Mouse (Mus musculus): ENCODE results near the gene Ctf1. TPM values are rescaled to one million over a fixed set of nuclear protein-coding genes. Genes with fewer than 3 reads are reported as not detected.

The Ctf1 gene
- total and polyA plus RNA-seq, 3 experiments, result not detected

GRCm38 (mm10) chr7:127685304-127686018 lies 27.1 kb upstream of the Ctf1 start:
- Histone ChIP-seq H3K4me1 (ENCODE audit: control insufficient read depth in 1 of 2, insufficient read depth in 2 of 2) (peaks cover 0 to 9% of the 10 kb centered on the region in 2 experiments; a peak in 2 of 4 replicates), H3K27me3 (replicated peaks) (no peaks in the 10 kb centered on the region), H3K27ac (ENCODE audit: insufficient read depth, low read depth) (no peak overlapping the region), H3K9ac (ENCODE audit: insufficient read depth, low read depth) (no peak overlapping the region), H3K36me3 (replicated peaks in 1 of 2; ENCODE audit: control insufficient read depth in 1 of 2, insufficient read depth in 1 of 2, low read length in 1 of 2) (peaks cover 0 to 14% of the 10 kb centered on the region in 2 experiments), H3K4me2 (ENCODE audit: insufficient read depth, low read depth, poor library complexity, severe bottlenecking) (no peak overlapping the region), H3K79me2 (replicated peaks; ENCODE audit: control insufficient read depth, extremely low read depth, insufficient read depth, poor library complexity, severe bottlenecking) (no peaks in the 10 kb centered on the region), H3K4me3 (replicated peaks in 1 of 3; ENCODE audit: low read depth in 2 of 3, low read length in 2 of 3, poor library complexity in 1 of 3) (no peak overlapping the region), H3K9me3 (replicated peaks; ENCODE audit: low read length) (no peaks in the 10 kb centered on the region)
- in situ Hi-C loops (cut with MboI; ENCODE audit: low pct_ligation_motif_present, low pct_unique_long_range_greater_than_20kb, low sequenced_read_pairs) (no loop called here), dilution Hi-C loops (cut with MboI; ENCODE audit: extremely low pct_ligation_motif_present, extremely low pct_unique_long_range_greater_than_20kb, low sequenced_read_pairs) (no loop called here)
- TF ChIP-seq MXI1 (IDR thresholded peaks at IDR 0.05; ENCODE audit: low read depth, low read length) (no peak), RCOR1 (conservative IDR thresholded peaks at IDR 0.05; ENCODE audit: low read depth, low read length) (no peak), ELF1 (IDR thresholded peaks at IDR 0.05; ENCODE audit: low read depth, low read length) (no peak), SMC3 (IDR thresholded peaks at IDR 0.05; ENCODE audit: low read depth, low read length) (no peak), TBP (conservative IDR thresholded peaks at IDR 0.05; ENCODE audit: low read depth, low read length) (no peak), ZKSCAN1 (IDR thresholded peaks at IDR 0.05; ENCODE audit: borderline replicate concordance, low read depth, low read length) (no peak), JUND (conservative IDR thresholded peaks at IDR 0.05; ENCODE audit: low read depth, low read length) (no peak), JUN (IDR thresholded peaks at IDR 0.05; ENCODE audit: insufficient read depth, low read depth, low read length) (no peak), SIN3A (IDR thresholded peaks at IDR 0.05; ENCODE audit: low read length) (no peak), KAT2A (IDR thresholded peaks at IDR 0.05; ENCODE audit: insufficient replicate concordance, low read length) (no peak), NELFE (IDR thresholded peaks at IDR 0.05; ENCODE audit: low read depth, low read length) (no peak), MAZ (IDR thresholded peaks at IDR 0.05; ENCODE audit: low read depth, low read length) (no peak), HCFC1 (IDR thresholded peaks at IDR 0.05; ENCODE audit: low read depth, low read length) (no peak), IRF4 (IDR thresholded peaks at IDR 0.05; ENCODE audit: low read depth, low read length) (no peak), ETS1 (conservative IDR thresholded peaks at IDR 0.05; ENCODE audit: low read depth, low read length) (no peak), USF2 (conservative IDR thresholded peaks at IDR 0.05; ENCODE audit: low read depth, low read length) (no peak), ZMIZ1 (IDR thresholded peaks at IDR 0.05; ENCODE audit: low read depth, low read length) (no peak)
- no peak for DNase-seq (ENCODE audit: extremely low read depth)

GRCm38 (mm10) chr7:127686740-127687449 lies 25.6 kb upstream of the Ctf1 start:
- no peak overlapping the region for H3K4me2 ChIP-seq (ENCODE audit: insufficient read depth, low read depth, poor library complexity, severe bottlenecking)
- H3K27me3 ChIP-seq (replicated peaks), result no peaks in the 10 kb centered on the region
- no peak for DNase-seq (ENCODE audit: extremely low read depth)
- peaks cover 0 to 17% of the 10 kb centered on the region in 2 experiments for H3K36me3 ChIP-seq (replicated peaks in 1 of 2; ENCODE audit: control insufficient read depth in 1 of 2, insufficient read depth in 1 of 2, low read length in 1 of 2)
- H3K79me2 ChIP-seq (replicated peaks; ENCODE audit: control insufficient read depth, extremely low read depth, insufficient read depth, poor library complexity, severe bottlenecking), result no peaks in the 10 kb centered on the region
- dilution Hi-C loops (cut with MboI; ENCODE audit: extremely low pct_ligation_motif_present, extremely low pct_unique_long_range_greater_than_20kb, low sequenced_read_pairs), result no loop called here
- TF ChIP-seq CTCF (conservative IDR thresholded peaks at IDR 0.05 in 1 of 2, IDR thresholded peaks at IDR 0.05 in 1 of 2; ENCODE audit: low read depth in 2 of 2, low read length in 2 of 2) (no peak), SMC3 (IDR thresholded peaks at IDR 0.05; ENCODE audit: low read depth, low read length) (no peak), RAD21 (IDR thresholded peaks at IDR 0.05; ENCODE audit: low read depth, low read length) (no peak), POLR2A (IDR thresholded peaks at IDR 0.05; ENCODE audit: low read depth, low read length) (no peak), EP300 (IDR thresholded peaks at IDR 0.05; ENCODE audit: low read length) (no peak), ETS1 (conservative IDR thresholded peaks at IDR 0.05; ENCODE audit: low read depth, low read length) (no peak), BHLHE40 (IDR thresholded peaks at IDR 0.05; ENCODE audit: low read depth, low read length) (no peak), ZKSCAN1 (IDR thresholded peaks at IDR 0.05; ENCODE audit: borderline replicate concordance, low read depth, low read length) (no peak)
- no peak overlapping the region for H3K9ac ChIP-seq (ENCODE audit: insufficient read depth, low read depth)
- H3K4me3 ChIP-seq (replicated peaks in 1 of 3; ENCODE audit: low read depth in 2 of 3, low read length in 2 of 3, poor library complexity in 1 of 3), result no peak overlapping the region
- H3K4me1 ChIP-seq (ENCODE audit: control insufficient read depth in 1 of 2, insufficient read depth in 2 of 2), result peaks cover 0 to 4% of the 10 kb centered on the region in 2 experiments; a peak in 2 of 4 replicates
- in situ Hi-C loops (cut with MboI; ENCODE audit: low pct_ligation_motif_present, low pct_unique_long_range_greater_than_20kb, low sequenced_read_pairs), result no loop called here
- H3K9me3 ChIP-seq (replicated peaks; ENCODE audit: low read length), result no peaks in the 10 kb centered on the region
- H3K27ac ChIP-seq (ENCODE audit: insufficient read depth, low read depth), result no peak overlapping the region

All from CH12.LX (cell line).